Mouse (Mus musculus) fat pad, adult 2 months (tissue): Measurements from ENCODE around the gene Klhl3.
"Not testable (repeated sequence)": the region's sequence is repeated elsewhere in the genome, so short reads cannot be mapped to it uniquely, and the experiment has no call there.

Source experiments
- DNase-seq: peaks from one replicate; pipeline ENCODE4 v3.0.0-alpha.2; 2011; ENCODE audit warnings: low read depth, low spot score; ENCODE audit errors: extremely low read depth

Klhl3 gene

GRCm38 (mm10) chr13:58113061-58113900 is at the start of gene Klhl3:
TSS of gene Klhl3 (minus strand) at chr13:58113592.
- no peak for DNase-seq

DNA sequence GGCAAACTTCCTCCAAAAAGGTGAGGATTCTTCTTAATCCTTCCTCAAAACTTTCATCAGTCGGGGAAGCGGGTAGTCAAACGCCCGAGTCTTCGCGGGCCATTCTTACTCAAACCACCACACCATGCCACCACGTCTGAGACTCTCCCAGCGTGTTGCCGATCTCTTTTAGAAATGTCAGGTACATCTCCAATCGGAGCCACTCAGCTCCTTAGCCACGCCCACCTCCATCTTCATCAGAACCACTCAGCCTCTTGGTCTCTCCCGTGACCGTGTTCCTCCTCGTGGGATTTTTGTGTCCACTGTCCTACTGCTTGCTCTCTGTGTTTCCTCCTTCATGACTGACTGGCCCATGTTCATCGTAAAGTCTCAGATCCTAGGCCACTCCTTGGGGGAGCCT is 47.4 kb upstream of the Klhl3 start:
- DNase-seq: no peak

- no peak for DNase-seq
These were observed 44.9 kb upstream of the Klhl3 start for GRCm38 (mm10) chr13:58158099-58158912.

DNA sequence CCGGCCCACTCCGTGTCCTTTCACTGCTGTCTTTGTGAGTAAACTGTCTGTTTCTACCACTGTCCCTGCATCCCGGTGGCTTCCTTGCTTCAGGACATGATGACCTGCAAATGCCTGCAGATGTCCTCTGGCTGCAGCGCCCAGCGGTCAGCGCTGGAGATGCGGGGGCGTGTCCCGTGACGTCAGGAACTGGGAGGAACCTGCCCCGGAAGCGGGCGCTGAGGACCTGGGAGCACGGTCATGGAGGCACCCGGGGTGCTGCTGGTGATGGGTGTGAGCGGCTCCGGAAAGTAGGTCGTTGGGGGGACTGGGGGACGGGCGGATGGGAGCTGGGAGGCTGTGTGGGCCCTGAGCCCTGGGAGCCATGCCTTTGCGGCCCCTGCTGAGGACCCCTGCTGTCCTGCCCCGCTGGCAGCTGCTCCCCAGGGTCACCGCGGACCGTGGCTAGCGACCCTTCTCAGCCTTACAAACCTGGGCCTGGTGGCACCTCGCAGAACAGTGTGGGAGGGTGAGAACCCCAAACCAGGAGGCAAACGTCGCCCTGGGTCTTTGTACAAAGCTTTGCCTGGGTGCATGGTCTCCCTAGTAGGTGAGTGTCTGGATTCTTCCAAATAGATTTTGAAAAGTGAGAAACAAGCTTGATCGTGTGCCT is 44.2 kb upstream of the Klhl3 start, which contains the start of gene Idnk:
TSS of gene Idnk (plus strand) at position 203 of the 652 bp plus-strand sequence.
- DNase-seq: no peak

- no peak for DNase-seq
These were observed 43.6 kb upstream of the Klhl3 start for GRCm38 (mm10) chr13:58157036-58157435.

DNA sequence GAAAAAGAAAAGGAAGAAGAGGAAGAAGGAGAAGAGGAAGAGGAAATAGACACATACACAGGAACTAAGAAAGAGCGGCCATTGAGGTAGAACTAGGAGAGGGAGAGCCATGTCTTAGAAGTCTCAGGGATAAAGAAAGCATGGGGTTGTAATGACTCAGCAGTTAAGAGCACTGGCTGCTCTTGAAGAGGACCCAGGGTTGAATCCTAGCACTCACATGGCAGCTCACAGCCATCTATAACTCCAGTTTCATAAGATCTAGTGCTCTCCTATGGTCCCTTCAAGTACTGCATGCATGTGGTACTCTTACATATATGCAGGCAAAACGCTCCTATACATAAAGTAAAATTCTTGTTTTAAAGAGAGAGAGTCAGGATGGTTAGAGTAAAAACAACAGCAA is 42.6 kb upstream of the Klhl3 start:
- DNase-seq: no peak

DNA sequence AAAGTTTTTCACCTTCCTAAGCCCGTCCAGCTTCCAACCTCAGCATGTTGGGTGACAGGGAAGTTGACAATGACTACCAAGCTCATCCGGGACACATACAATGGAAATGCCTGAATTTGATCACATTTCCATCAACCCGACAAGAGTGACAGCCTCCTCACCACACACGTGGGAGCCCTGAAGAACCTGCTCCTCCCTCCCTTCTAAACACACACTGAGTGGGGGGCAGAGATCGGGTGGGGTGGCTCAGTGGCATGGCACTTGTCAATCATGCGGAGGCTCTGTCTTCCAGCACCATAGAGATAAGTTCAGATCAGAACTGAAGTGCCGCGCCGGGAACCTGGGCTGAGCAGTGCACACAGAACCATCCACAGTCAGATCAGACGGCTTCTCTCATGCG is 37.0 kb upstream of the Klhl3 start:
- no peak for DNase-seq

DNA sequence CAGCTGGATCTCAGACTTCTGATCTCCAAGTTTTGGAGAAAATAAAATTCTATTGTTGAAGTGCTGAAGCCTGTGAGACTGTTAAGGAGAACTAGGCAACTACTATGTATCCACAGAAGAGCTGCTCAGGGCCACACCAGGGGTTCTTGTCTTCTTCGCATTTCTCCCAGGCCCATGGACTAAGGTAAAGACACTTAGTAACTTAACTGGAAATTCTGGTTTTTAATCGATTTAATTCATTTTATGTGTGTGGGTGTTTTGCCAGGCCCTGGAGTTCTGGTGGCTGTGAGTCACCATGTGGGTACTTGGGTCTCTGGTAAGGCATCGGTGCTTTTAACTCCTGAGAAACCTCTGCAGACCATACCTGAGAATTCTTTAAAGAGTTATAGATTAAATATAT is 36.2 kb upstream of the Klhl3 start:
- no peak for DNase-seq

DNA sequence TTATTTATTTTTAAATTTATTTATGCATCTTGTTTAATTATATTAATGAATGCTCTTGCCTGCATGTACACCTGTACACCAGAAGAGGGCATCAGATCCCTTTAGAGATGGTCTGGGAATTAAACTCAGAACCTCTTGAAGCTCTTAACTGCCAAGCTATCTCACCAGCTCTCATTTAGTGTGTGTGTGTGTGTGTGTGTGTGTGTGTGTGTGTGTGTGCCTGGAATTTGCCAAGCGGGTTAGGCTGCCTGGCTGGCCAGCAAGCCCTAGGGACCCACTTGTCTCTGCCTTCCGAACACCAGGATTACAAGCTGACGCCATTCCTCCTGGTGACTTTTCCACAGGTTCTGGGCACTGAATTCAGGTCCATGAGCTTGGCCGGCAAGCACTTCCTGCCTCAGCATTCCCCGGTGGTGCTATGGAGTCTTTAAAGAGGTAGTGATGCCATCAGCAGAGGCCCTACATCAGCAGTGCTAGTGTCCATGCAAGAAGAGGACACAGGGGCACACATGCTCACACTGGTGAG is 35.7 kb upstream of the Klhl3 start:
- no peak for DNase-seq

- DNase-seq: no peak
These were observed 35.0 kb upstream of the Klhl3 start for GRCm38 (mm10) chr13:58148256-58148831.

- DNase-seq: no peak
These were observed 34.4 kb upstream of the Klhl3 start for GRCm38 (mm10) chr13:58147760-58148159.

GRCm38 (mm10) chr13:58146603-58147002 is 33.2 kb upstream of the Klhl3 start:
- not testable (repeated sequence) for DNase-seq

- no peak for DNase-seq
These were observed 18.3 kb upstream of the Klhl3 start for GRCm38 (mm10) chr13:58131692-58132091.

- DNase-seq: no peak
These were observed 16.4 kb upstream of the Klhl3 start for GRCm38 (mm10) chr13:58129687-58130246.

DNA sequence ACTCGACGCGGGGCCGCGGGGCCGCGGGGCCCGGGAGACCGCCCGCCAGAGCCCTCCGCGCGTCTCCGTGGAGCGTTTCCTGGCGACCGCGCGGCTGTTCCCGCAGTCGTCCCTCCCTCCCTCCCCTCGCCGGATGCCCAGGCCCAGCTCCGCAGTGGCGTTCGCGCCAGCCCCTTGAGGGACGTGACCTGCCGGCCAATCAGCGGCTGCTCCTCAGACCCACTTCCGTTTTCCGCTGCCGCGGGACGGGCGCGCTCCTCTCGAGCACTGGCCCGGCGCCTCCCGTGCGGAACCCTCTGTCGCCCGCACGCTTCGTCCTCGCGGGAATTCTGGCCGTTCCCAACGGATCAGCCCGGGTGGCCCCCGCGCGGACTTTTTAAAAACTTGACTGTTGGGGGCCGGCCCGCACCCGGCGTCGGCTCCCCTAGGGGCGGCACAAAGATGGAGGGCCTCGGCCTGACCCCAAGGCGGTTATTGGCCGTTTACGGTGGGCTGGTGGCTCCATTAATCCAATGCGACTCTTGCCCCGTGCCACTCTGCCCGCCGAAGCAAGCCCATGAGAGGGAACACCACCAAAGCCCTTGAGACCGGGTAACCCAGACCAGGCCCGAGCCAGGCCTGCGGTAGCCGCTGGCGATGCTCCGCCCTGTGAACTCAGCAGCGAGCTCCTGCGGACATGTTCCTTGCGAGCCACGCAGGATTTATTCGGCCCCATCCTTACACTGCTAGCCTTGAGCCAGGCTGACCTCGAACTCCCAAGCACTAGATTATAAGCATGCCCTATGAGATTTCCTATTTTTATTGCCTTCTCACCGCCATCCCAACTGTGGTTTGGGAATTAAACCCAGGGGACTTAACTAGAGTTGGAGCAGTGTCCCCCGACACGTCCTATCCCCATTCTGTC is 15.6 kb upstream of the Klhl3 start:
- DNase-seq: no peak

DNA sequence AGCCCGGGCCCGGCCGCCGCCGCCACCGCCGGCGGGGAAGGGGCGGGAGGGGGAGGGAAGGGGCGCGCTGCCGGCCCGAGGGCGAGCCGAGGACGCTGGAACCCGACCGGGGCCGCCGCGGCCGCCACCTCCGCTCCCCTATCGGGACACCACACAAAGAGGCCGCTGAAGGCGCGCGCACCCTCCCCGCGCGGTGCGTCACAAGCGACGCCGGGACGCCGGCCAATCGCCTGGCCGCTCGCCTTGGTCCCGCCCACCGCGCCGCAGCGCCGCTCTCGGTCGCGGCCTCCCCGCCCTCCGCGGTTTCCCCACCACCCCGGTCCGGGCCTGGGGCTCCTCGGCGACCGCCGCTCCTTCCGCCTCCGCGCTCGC is 15.0 kb upstream of the Klhl3 start, which contains the start of gene Hnrnpa0:
TSS of gene Hnrnpa0 (minus strand) at position 161 of the 372 bp plus-strand sequence.
- DNase-seq: no peak

GRCm38 (mm10) chr13:58127766-58128361 is 14.5 kb upstream of the Klhl3 start:
- DNase-seq: no peak

DNA sequence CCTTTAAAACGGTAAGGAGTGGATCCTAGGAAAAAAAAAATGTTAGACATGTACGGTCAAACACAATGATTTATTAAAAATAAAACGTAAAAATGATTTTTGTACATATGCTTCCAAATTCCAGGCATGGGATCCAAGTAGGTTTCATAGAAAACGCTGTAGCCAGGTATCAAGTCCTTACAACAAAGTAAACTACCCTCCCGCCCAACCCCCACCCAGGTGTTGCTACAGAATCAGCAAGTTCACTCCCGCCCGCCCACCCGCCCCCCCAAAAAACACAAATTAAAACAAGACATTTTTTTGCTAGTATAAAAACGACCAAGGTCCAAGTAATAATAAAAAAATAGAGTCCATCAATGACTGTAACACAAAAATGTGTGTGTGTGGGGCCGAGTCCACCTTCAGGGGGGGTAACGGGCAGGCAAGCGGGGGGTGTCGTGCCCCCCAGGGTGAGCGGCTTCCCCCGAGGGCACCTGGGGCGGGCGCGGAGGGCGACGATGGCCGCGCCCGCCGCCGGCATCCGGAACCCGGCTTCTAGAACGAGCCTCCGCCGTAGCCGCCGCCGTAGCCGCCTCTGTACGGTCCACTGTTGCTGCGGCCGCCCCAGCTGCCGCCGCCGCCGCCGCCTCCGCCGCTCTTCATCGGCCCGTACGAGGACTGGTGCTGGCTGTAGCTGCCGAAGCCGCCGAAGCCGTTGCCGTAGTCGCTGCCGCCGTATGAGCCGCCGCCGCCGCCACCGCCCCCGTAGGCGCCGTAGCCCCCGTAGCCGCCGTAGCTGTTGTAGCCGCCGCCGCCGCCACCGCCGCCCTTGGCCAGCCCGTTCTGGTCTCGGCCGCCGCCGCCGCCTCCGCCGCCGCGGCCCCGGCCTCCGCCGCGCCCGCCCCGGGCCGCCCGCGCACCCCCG is 13.7 kb upstream of the Klhl3 start:
- DNase-seq: no peak
